Mouse (Mus musculus) left cerebral cortex, postnatal 25 days (tissue): ENCODE measurements at regions not wholly inside any gene's neighbourhood (a gene's known extent, or its start where the extent isn't known, plus 50 kb on each side); places are given as distances from the start of the nearest gene placed in this dataset.

Experiments
- DNase-seq, 2 experiments: peaks; one replicate each; pipeline ENCODE4 v3.0.0; 2022; ENCODE audit warnings: low spot score in 2 of 2, mixed read lengths in 1 of 2
- intact Hi-C: fragments of 180-260 bp; cut with DNase I; formaldehyde crosslinking; loops from one replicate; pipeline ENCODE4 v1.15.1; 2025

- no peak for DNase-seq
- intact Hi-C loops = no loop called here
These were observed 290.8 kb upstream of the Adgrl4 start for GRCm38 (mm10) chr3:151146889-151147288.

- no peak for DNase-seq
- intact Hi-C loops = no loop called here
These were observed 284.3 kb upstream of the Adgrl4 start for GRCm38 (mm10) chr3:151153340-151153739.

DNA sequence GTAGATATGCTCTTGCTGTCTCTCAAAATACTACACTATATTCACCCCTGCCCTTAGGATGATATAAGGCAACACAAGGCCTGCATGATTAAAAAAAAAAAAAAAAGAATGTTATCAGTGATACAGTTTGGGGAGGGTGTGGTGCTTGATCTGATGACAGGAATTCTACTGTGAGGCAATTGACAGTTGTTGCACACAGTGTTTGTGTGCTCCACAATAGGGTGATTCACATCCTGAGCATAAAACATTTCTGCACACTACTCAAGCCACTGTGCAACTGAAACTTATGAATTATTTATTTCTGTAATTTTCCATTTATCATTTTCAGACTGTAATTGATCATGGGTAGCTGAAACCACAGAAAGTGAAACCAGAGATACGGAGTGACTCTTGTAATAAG is 277.2 kb upstream of the Adgrl4 start:
- intact Hi-C loops = no loop called here
- no peak for DNase-seq

- intact Hi-C loops = no loop called here
- DNase-seq = no peak
These were observed 255.6 kb upstream of the Adgrl4 start for GRCm38 (mm10) chr3:151182132-151182531.

GRCm38 (mm10) chr3:151192092-151192491 is 245.6 kb upstream of the Adgrl4 start:
- intact Hi-C loops = no loop called here
- DNase-seq = no peak

- DNase-seq = peak in 1 of 2 experiments; percentile 18
- intact Hi-C loops = no loop called here
These were observed 226.7 kb upstream of the Adgrl4 start for GRCm38 (mm10) chr3:151210978-151211377.

- no peak for DNase-seq
- intact Hi-C loops = no loop called here
These were observed 220.8 kb upstream of the Adgrl4 start for GRCm38 (mm10) chr3:151216764-151217502.

- intact Hi-C loops = no loop called here
- DNase-seq = no peak
These were observed 215.3 kb upstream of the Adgrl4 start for GRCm38 (mm10) chr3:151222407-151222806.

GRCm38 (mm10) chr3:151252458-151252857 is 185.2 kb upstream of the Adgrl4 start:
- DNase-seq = no peak
- intact Hi-C loops = no loop called here

DNA sequence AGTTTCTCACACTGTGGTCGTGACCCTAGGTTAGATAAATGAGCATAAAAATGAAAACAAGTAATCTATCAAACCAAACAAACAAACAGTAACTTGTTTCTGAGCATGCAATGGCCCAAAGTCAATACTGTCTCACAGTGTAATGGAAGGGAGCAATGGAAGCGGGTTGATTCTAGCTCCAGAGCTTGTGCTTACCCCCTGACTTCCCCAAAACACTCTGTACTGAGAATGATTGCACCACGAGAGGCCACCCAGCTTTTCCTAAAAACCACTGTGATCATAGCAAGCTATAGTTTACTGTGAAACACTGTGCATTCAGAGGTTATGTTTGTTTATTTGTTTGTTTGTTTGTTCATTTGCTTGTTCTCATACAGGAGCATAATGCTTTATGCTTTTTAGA is 174.9 kb upstream of the Adgrl4 start:
- no peak for DNase-seq
- intact Hi-C loops = no loop called here

DNA sequence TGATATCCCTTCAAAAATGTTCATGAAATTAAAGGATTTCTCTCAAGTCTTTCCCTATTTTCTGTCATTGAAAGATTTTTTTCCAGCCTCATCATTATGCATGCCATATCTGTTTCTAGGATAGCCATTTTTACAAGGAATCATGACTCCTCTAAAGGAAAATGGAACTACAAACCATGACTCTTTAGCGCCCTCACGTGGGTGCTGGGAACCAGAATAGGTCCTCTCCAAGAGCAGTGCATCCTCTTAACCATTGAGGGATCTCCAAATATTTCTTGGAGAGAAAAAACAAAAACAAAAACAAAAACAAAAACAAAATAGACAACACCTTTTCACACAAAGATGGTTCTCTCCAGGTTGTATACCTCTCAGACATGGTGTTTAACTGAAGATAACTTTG is 172.0 kb upstream of the Adgrl4 start:
- DNase-seq = no peak
- intact Hi-C loops = no loop called here

- no peak for DNase-seq
- intact Hi-C loops = no loop called here
These were observed 168.2 kb upstream of the Adgrl4 start for GRCm38 (mm10) chr3:151269514-151269913.

DNA sequence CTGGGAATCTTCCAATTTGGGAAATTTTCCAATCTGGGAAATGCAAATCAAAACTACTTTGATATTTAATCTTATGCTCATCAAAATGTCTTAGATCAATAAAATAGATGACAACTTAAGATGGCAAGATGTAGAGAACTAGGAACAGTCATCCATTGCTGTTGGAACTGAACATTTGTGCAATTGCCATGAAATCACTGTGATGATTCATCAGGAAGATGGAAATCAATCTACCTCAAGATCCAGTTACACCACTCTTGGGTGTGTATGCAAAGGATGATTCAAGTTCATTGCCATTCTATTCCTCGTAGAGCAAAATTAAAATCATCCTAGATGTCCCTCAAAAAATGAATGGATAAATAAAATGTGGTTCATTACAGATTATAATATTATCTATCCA is 153.9 kb upstream of the Adgrl4 start:
- DNase-seq = no peak
- intact Hi-C loops = no loop called here

- intact Hi-C loops = no loop called here
- no peak for DNase-seq
These were observed 143.6 kb upstream of the Adgrl4 start for GRCm38 (mm10) chr3:151293981-151294605.

- intact Hi-C loops = no loop called here
- DNase-seq = no peak
These were observed 143.1 kb upstream of the Adgrl4 start for GRCm38 (mm10) chr3:151294606-151295005.

GRCm38 (mm10) chr3:151295027-151295426 is 142.7 kb upstream of the Adgrl4 start:
- no peak for DNase-seq
- intact Hi-C loops = no loop called here

GRCm38 (mm10) chr3:151298325-151298724 is 139.4 kb upstream of the Adgrl4 start:
- intact Hi-C loops = no loop called here
- DNase-seq = no peak

DNA sequence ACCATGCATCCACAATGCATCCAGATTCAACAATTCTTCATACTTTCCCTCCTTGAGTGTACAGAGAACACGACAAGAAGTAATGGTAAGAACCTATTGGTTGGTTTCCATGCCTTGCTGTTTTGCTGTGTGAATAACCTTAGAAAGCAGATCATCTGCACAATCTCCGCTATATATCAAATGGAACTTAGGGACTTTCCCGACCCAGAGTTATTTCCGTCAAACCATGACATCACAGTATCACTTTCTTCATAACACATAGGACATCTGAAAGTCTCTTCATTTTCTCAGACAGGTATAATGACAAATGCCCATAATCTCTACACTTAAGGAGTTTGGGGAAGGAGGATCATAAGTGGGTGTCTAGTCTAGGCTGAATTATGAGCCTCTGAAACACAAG is 132.3 kb upstream of the Adgrl4 start:
- intact Hi-C loops = no loop called here

GRCm38 (mm10) chr3:151307975-151308374 is 129.7 kb upstream of the Adgrl4 start:
- no peak for DNase-seq
- intact Hi-C loops = no loop called here

More for the DNA sequence above, 132.3 kb upstream of the Adgrl4 start:
- DNase-seq = no peak

- intact Hi-C loops = no loop called here
- no peak for DNase-seq
These were observed 113.9 kb upstream of the Adgrl4 start for GRCm38 (mm10) chr3:151323835-151324234.

DNA sequence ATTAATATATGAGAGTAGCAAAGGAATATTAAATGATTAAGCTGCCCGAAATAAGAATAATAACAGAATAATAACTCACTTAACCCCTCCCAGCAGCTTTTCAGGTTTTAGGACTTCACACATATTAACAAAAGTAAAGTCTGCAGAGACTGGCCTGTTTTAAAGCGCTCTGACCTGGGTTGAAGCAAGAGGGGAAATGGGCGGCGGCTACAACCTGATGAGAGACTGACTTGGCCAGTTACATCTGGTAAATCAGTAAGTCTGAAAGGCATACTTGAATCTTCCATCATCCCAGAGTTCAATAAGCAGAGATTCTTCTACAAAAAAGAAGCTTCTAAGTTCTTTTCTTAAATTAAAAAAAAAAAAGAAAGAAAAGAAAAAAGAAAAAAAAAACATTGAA is 107.9 kb upstream of the Adgrl4 start:
- no peak for DNase-seq
- intact Hi-C loops = no loop called here

- no peak for DNase-seq
- intact Hi-C loops = no loop called here
These were observed 105.8 kb upstream of the Adgrl4 start for GRCm38 (mm10) chr3:151331906-151332305.
